Mouse (Mus musculus) urinary bladder, postnatal 14 days (tissue): ENCODE results near the gene Trim58.

Experiments
- DNase-seq: peaks from one replicate; pipeline ENCODE4 v3.0.0; 2021; ENCODE audit warnings: low spot score

The Trim58 gene

DNA sequence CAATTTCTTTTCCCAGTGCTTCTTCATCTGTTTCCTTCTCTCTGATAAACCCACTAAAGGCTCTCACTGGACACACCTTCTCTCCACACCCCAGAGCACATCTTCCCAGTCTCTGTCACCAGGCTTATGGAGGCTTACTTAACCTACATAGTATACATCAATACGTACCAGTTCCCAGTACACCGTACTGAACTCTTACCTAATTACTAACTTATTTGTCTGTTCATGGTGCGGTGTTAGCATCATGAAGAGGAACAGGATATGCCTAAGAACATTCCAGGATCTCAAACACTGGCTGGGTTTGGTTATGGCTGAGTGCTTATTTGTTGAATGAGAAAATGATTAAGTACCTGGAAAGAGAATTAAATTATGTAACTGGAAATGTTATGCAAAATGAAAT is 14.9 kb downstream of the Trim58 start:
- no peak for DNase-seq

DNA sequence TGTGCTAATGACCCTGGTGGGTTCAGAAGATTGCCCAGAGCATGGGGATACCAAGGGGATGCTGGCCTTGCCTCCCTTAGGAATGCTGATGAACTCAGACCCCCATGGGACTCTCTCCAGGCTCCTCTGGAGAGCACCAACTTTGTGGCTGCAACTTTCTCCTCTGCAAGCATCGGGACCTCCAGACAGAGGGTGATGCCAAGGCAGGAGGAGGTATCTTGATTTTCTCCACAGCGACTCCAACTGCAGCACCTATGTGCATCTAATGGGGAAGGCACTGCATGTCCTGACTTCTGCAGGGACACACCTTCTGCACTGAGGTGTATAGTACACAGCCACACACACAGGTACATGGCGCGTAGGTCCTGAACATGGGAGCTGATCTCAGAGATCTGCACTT is 18.3 kb downstream of the Trim58 start, which contains the start of gene Olfr322:
Olfr322 (plus strand) TSS at position 187 of the 400 bp plus-strand sequence.
- DNase-seq, result no peak

DNA sequence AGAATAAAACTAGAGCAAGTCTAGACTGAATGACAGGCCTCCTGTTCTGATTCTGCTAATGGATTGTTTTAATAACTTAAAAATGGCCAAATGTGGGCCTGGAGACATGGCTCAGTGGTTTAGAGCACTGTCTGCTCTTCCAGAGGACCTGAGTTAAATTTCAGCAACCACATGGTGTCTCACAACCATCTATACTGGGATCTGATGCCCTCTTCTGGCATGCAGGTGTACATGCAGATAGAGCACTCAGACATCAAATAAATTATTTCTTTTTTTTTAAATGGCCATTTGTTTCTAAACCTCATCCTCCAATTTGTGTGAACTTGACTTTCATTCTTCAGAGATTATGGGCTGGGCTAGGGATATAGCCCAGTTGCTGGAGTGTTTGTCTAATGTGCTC is 29.0 kb downstream of the Trim58 start:
- no peak for DNase-seq

DNA sequence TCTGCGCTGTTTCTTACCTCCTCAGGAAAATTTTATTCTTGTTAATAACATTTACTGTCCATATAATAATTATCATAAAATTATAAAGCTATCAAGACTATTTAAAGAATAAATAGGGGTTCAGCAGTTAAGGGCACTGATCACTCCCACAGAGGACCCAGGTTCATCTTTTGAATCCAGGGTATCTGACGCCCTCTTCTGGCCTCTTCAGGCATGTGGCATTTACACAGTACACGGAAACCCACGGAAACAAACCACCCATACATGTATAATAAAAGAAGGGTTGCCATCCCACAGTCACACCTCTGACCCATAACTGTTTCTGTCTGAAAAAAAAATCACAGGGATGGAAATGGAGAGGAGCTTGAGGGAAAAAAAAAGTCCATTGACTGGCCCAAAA is 31.6 kb downstream of the Trim58 start:
- DNase-seq, result no peak

DNA sequence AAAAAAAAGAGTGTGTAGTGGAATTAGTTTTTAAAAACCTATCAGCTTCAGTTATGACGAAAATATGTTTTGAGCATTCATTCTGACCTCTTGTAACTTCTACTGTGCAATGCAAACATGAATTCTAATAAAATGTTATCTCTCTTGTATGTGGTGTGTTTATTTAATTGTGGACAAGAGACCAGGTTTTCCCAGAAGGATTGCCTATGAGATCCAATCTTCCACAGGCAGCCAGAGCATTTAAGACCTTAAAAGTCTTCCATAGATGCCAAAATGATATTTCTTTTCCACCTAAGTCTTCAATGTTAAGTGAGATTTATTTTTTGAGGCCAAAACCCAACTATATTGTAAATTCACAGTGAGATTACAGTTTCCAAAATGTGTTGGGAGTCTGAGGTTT is 40.5 kb downstream of the Trim58 start, which contains the start of gene Olfr320:
Olfr320 (plus strand) TSS at position 301 of the 400 bp plus-strand sequence.
- no peak for DNase-seq

DNA sequence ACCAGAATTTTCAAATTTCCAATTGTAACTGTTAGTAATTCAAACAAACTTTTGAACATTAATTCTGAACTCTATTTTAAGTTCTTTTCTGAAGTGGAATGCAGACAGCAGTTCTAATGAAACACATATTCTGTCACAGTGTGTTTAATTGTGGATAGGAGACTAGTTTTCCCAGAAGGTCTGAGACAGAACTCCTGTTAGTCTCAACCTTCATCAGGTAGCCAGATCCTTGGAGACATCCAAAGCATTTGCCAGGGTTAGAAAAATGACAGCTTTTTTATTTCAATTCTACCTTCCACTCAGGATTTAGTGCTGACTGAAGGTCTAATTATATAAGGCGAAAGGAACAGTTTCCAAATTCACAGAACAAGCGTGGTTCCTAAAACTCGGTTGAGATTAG is 58.6 kb downstream of the Trim58 start, which contains the start of gene Olfr319:
Olfr319 (plus strand) TSS at position 301 of the 400 bp plus-strand sequence.
- no peak for DNase-seq
